Mouse (Mus musculus): ENCODE results near the gene Hist2h2aa1.
"Not testable (repeated sequence)": the region's sequence is repeated elsewhere in the genome, so short reads cannot be mapped to it uniquely, and the experiment has no call there.

The Hist2h2aa1 gene

GRCm38 (mm10) chr3:96245003-96245886 is at the start of gene Hist2h2aa1:
Gene Hist2h2aa1, plus strand, starts transcription at chr3:96245497.
- peak; percentile 89 for DNase-seq

- DNase-seq = no peak
These were observed 49.5 kb upstream of the Hist2h2aa1 start for GRCm38 (mm10) chr3:96195616-96196313.

GRCm38 (mm10) chr3:96196437-96197128 is 48.7 kb upstream of the Hist2h2aa1 start:
- DNase-seq = no peak

GRCm38 (mm10) chr3:96197129-96197749 is 48.1 kb upstream of the Hist2h2aa1 start:
- DNase-seq = peak; percentile 93

GRCm38 (mm10) chr3:96198181-96198580 is 47.1 kb upstream of the Hist2h2aa1 start:
- DNase-seq = no peak

GRCm38 (mm10) chr3:96198601-96199251 is 46.6 kb upstream of the Hist2h2aa1 start:
- not testable (repeated sequence) for DNase-seq

GRCm38 (mm10) chr3:96199731-96200130 is 45.6 kb upstream of the Hist2h2aa1 start:
- DNase-seq = no peak

- DNase-seq = no peak
These were observed 37.5 kb upstream of the Hist2h2aa1 start for GRCm38 (mm10) chr3:96207819-96208218.

- peak; percentile 54 for DNase-seq
These were observed 36.1 kb upstream of the Hist2h2aa1 start for GRCm38 (mm10) chr3:96209242-96209641.

- no peak for DNase-seq
These were observed 26.1 kb upstream of the Hist2h2aa1 start for GRCm38 (mm10) chr3:96219191-96219641.

GRCm38 (mm10) chr3:96219661-96220130 is 25.6 kb upstream of the Hist2h2aa1 start, which contains the start of the genes Bola1 and Hist2h2ab:
Gene Bola1, minus strand, starts transcription at chr3:96219709.
Gene Hist2h2ab, plus strand, starts transcription at chr3:96219865.
- DNase-seq = peak; percentile 77

- DNase-seq = not testable (repeated sequence)
These were observed 25.0 kb upstream of the Hist2h2aa1 start for GRCm38 (mm10) chr3:96220131-96220764.

- DNase-seq = peak; percentile 84
These were observed 24.3 kb upstream of the Hist2h2aa1 start, which contains the start of the genes Hist2h2ac and Hist2h2be for GRCm38 (mm10) chr3:96220765-96221639. Gene Hist2h2ac, minus strand, starts transcription at chr3:96220880. Gene Hist2h2be, plus strand, starts transcription at chr3:96221119.

GRCm38 (mm10) chr3:96221640-96222038 is 23.7 kb upstream of the Hist2h2aa1 start:
- DNase-seq = no peak

GRCm38 (mm10) chr3:96222774-96223173 is 22.5 kb upstream of the Hist2h2aa1 start:
- DNase-seq = no peak

GRCm38 (mm10) chr3:96225421-96225820 is 19.9 kb upstream of the Hist2h2aa1 start:
- no peak for DNase-seq

GRCm38 (mm10) chr3:96226695-96227648 is 18.3 kb upstream of the Hist2h2aa1 start:
- no peak for DNase-seq

- no peak for DNase-seq
These were observed 16.5 kb upstream of the Hist2h2aa1 start for GRCm38 (mm10) chr3:96228828-96229227.

- no peak for DNase-seq
These were observed 14.9 kb upstream of the Hist2h2aa1 start for GRCm38 (mm10) chr3:96230404-96230803.
